In the genomic region with DNA sequence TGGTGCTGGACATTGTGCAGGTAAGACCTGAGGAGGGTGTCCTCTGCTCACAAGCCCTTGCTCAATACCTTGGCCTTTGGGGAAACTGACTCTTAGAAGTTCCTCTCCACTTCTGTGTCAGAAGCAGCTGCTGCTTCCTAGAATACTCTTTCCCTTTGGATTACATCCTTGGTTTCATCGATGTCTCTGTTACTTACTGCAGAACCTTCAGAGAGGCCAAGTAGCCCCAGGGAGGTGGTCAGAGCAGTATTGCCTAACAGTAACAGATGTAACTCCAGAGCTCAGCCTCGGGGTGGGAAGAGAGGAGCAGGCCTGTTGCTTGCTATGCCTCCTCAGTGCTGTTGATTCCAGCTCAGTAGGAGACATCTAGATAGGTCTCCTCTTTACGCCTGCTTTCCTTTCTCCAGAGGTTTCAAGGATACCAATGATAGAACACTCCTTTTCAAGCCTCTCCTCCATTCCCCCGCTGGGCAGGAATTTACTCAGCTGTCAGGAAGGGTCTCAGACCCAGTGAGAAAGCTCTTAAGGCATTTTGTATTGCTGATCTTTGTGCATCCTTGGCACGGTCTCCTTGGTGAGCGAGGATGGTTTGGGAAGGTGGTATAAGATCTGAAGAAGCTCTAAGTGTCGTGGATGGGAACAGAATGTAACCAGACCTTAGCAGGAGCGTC, we compare ENCODE assay signal across 30 mouse cellular contexts. TPM values are rescaled to one million over a fixed set of nuclear protein-coding genes. Genes with fewer than 3 reads are reported as not detected.
DNase-seq lines count a peak whose midpoint lies in the region; ATAC-seq and TF ChIP-seq lines count a peak whose summit lies in the region.
"Had no signal": no experiment of that assay in that cellular context is flagged by ENCODE, and none has a peak within 500 bp of the region (broad histone marks: within the 10 kb centered on the region; RNA-seq: fewer than 3 reads in every experiment).

No protein-coding gene starts in this region.

- 75% methylated on average over 8 of the region's 8 CpGs for WGBS in embryonic facial prominence, embryonic 13.5 days
- 78% methylated on average over 8 of the region's 8 CpGs for WGBS in embryonic facial prominence, embryonic 10.5 days
- 81% methylated on average over 8 of the region's 8 CpGs for WGBS in hindbrain, embryonic 14.5 days
- 77% methylated on average over 8 of the region's 8 CpGs for WGBS in hindbrain, embryonic 16.5 days
- WGBS in limb, embryonic 13.5 days = 80% methylated on average over 8 of the region's 8 CpGs
- 87% methylated on average over 8 of the region's 8 CpGs for WGBS in limb, embryonic 10.5 days

- peaks cover 51% of the 10 kb centered on the region for H3K36me3 ChIP-seq in embryonic facial prominence, embryonic 13.5 days
- H3K36me3 ChIP-seq in embryonic facial prominence, embryonic 10.5 days (replicated peaks) = peaks cover 56% of the 10 kb centered on the region
- H3K36me3 ChIP-seq in hindbrain, embryonic 14.5 days (replicated peaks; ENCODE audit: control insufficient read depth, insufficient read depth) = peaks cover 13% of the 10 kb centered on the region; the same call in 1 of the 2 replicates
- no peaks in the 10 kb centered on the region for H3K36me3 ChIP-seq in hindbrain, embryonic 16.5 days (ENCODE audit: control insufficient read depth, insufficient read depth, low read length)
- H3K36me3 ChIP-seq in limb, embryonic 13.5 days = peaks cover 57% of the 10 kb centered on the region
- peaks cover 61% of the 10 kb centered on the region for H3K36me3 ChIP-seq in limb, embryonic 10.5 days
- H3K36me3 ChIP-seq: liver, embryonic 13.5 days had no signal

- H3K9ac ChIP-seq in embryonic facial prominence, embryonic 13.5 days = no peak overlapping the region; the same call in 1 of the 2 replicates
- 0 out of 2 replicates have a peak overlapping the region, but pooled peaks have one; percentile 20 for H3K9ac ChIP-seq in hindbrain, embryonic 14.5 days
- no peak overlapping the region for H3K9ac ChIP-seq in hindbrain, embryonic 16.5 days (ENCODE audit: low read depth, low read length)
- peak overlapping the region; percentile 51 for H3K9ac ChIP-seq in limb, embryonic 13.5 days
- H3K9ac ChIP-seq: forebrain, embryonic 12.5 days; forebrain, postnatal 0 days; limb, embryonic 15.5 days; liver, embryonic 13.5 days; midbrain, embryonic 12.5 days had no signal

- peaks cover 51% of the 10 kb centered on the region for H3K4me1 ChIP-seq in embryonic facial prominence, embryonic 13.5 days
- H3K4me1 ChIP-seq in embryonic facial prominence, embryonic 10.5 days = peaks cover 57% of the 10 kb centered on the region
- peaks cover 23% of the 10 kb centered on the region for H3K4me1 ChIP-seq in hindbrain, embryonic 14.5 days (replicated peaks; ENCODE audit: control insufficient read depth, insufficient read depth, low read length)
- peaks cover 21% of the 10 kb centered on the region for H3K4me1 ChIP-seq in hindbrain, embryonic 16.5 days (ENCODE audit: control insufficient read depth, insufficient read depth, low read depth, low read length)
- H3K4me1 ChIP-seq in limb, embryonic 13.5 days = peaks cover 54% of the 10 kb centered on the region
- peaks cover 37% of the 10 kb centered on the region for H3K4me1 ChIP-seq in limb, embryonic 10.5 days
- H3K4me1 ChIP-seq in cortical plate, adult 2 months (ENCODE audit: control insufficient read depth, insufficient read depth, low read length) = peaks cover 2% of the 10 kb centered on the region; the same call in 1 of the 2 replicates

- no peaks in the 10 kb centered on the region for H3K27me3 ChIP-seq in embryonic facial prominence, embryonic 13.5 days
- H3K27me3 ChIP-seq in embryonic facial prominence, embryonic 10.5 days (replicated peaks; ENCODE audit: low read depth, poor library complexity, severe bottlenecking) = peaks cover 7% of the 10 kb centered on the region; the same call in 1 of the 2 replicates
- no peaks in the 10 kb centered on the region for H3K27me3 ChIP-seq in hindbrain, embryonic 14.5 days (ENCODE audit: control insufficient read depth, insufficient read depth, low read length)
- H3K27me3 ChIP-seq in hindbrain, embryonic 16.5 days (replicated peaks; ENCODE audit: control insufficient read depth, insufficient read depth, low read length) = no peaks in the 10 kb centered on the region
- H3K27me3 ChIP-seq in limb, embryonic 13.5 days = no peaks in the 10 kb centered on the region
- H3K27me3 ChIP-seq in limb, embryonic 10.5 days (ENCODE audit: low read depth, poor library complexity, severe bottlenecking) = no peaks in the 10 kb centered on the region
- H3K27me3 ChIP-seq: forebrain, embryonic 12.5 days; limb, embryonic 15.5 days; megakaryocyte, embryonic 14.5 days had no signal

- DNase-seq in embryonic facial prominence, embryonic 10.5 days (ENCODE audit: low spot score) = no peak
- DNase-seq in hindbrain, embryonic 14.5 days (ENCODE audit: low spot score) = no peak
- DNase-seq in limb, embryonic 10.5 days (ENCODE audit: low spot score) = no peak
- no peak for DNase-seq in c-Kit-positive CD71-positive TER-119-positive erythroid progenitor cells, embryonic 14.5 days (ENCODE audit: low spot score)
- DNase-seq: adrenal gland, adult 2 months; adrenal gland, postnatal 36 days; cerebellum, adult 9-10 months; cerebellum, postnatal 36 days; embryo, embryonic 11 days; forebrain, postnatal 0 days; heart, postnatal 14 days; kidney, adult 9 months; kidney, postnatal 10 days; liver, embryonic 13.5 days; lung, adult 18-20 months; lung, postnatal 4 days; right cerebral cortex, adult 18-20 months; spleen, adult 18-20 months; thymus, postnatal 14 days had no signal

- H3K4me2 ChIP-seq in embryonic facial prominence, embryonic 13.5 days = peak overlapping the region; percentile 1; the same call in 1 of the 2 replicates
- H3K4me2 ChIP-seq in hindbrain, embryonic 14.5 days (replicated peaks) = peak overlapping the region; percentile 7; the same call in 1 of the 2 replicates
- H3K4me2 ChIP-seq in hindbrain, embryonic 16.5 days (ENCODE audit: low read length) = no peak overlapping the region
- 0 out of 2 replicates have a peak overlapping the region, but pooled peaks have one; percentile 11 for H3K4me2 ChIP-seq in limb, embryonic 13.5 days (replicated peaks)
- H3K4me2 ChIP-seq: forebrain, embryonic 12.5 days; limb, embryonic 15.5 days; liver, embryonic 13.5 days; midbrain, embryonic 12.5 days had no signal

- H3K27ac ChIP-seq in embryonic facial prominence, embryonic 13.5 days = no peak overlapping the region
- H3K27ac ChIP-seq in embryonic facial prominence, embryonic 10.5 days (replicated peaks) = no peak overlapping the region
- no peak overlapping the region for H3K27ac ChIP-seq in hindbrain, embryonic 14.5 days
- no peak overlapping the region for H3K27ac ChIP-seq in hindbrain, embryonic 16.5 days (ENCODE audit: low read depth, low read length)
- no peak overlapping the region for H3K27ac ChIP-seq in limb, embryonic 13.5 days
- no peak overlapping the region for H3K27ac ChIP-seq in limb, embryonic 10.5 days
- H3K27ac ChIP-seq in cortical plate, adult 2 months (ENCODE audit: insufficient read depth, low read length) = no peak overlapping the region
- H3K27ac ChIP-seq: forebrain, embryonic 12.5 days; limb, embryonic 15.5 days; liver, embryonic 13.5 days; midbrain, embryonic 12.5 days had no signal

- no peaks in the 10 kb centered on the region for H3K9me3 ChIP-seq in embryonic facial prominence, embryonic 13.5 days
- no peaks in the 10 kb centered on the region for H3K9me3 ChIP-seq in embryonic facial prominence, embryonic 10.5 days
- no peaks in the 10 kb centered on the region for H3K9me3 ChIP-seq in hindbrain, embryonic 14.5 days (ENCODE audit: control insufficient read depth, low read length)
- H3K9me3 ChIP-seq in hindbrain, embryonic 16.5 days (ENCODE audit: control insufficient read depth, low read length) = no peaks in the 10 kb centered on the region
- H3K9me3 ChIP-seq in limb, embryonic 13.5 days = no peaks in the 10 kb centered on the region
- H3K9me3 ChIP-seq in limb, embryonic 10.5 days (replicated peaks) = no peaks in the 10 kb centered on the region
- H3K9me3 ChIP-seq: forebrain, embryonic 12.5 days; limb, embryonic 15.5 days; liver, embryonic 13.5 days; megakaryocyte, embryonic 14.5 days; midbrain, embryonic 12.5 days had no signal

- no peak for TF ChIP-seq POLR2A in cortical plate, adult 2 months (IDR thresholded peaks at IDR 0.05; ENCODE audit: extremely low read depth, insufficient read depth, low read length)

- no peak for ATAC-seq in embryonic facial prominence, embryonic 13.5 days (ENCODE audit: insufficient number of reproducible peaks, insufficient read depth, low FRiP score, low TSS enrichment, low read depth)
- ATAC-seq in hindbrain, embryonic 14.5 days (ENCODE audit: low FRiP score) = no peak
- ATAC-seq in hindbrain, embryonic 16.5 days = no peak
- ATAC-seq in limb, embryonic 13.5 days (ENCODE audit: low FRiP score, low read depth) = no peak
- ATAC-seq: forebrain, postnatal 0 days; intestine, postnatal 0 days; lung, postnatal 0 days had no signal

- TF ChIP-seq CTCF in cortical plate, adult 2 months (IDR thresholded peaks at IDR 0.05; ENCODE audit: extremely low read depth, insufficient read depth, low read length) = no peak

- no peak overlapping the region for H3K4me3 ChIP-seq in embryonic facial prominence, embryonic 13.5 days
- H3K4me3 ChIP-seq in embryonic facial prominence, embryonic 10.5 days = no peak overlapping the region
- H3K4me3 ChIP-seq in hindbrain, embryonic 14.5 days (replicated peaks; ENCODE audit: low read length) = no peak overlapping the region
- no peak overlapping the region for H3K4me3 ChIP-seq in hindbrain, embryonic 16.5 days (ENCODE audit: low read length)
- no peak overlapping the region for H3K4me3 ChIP-seq in limb, embryonic 13.5 days
- no peak overlapping the region for H3K4me3 ChIP-seq in limb, embryonic 10.5 days
- H3K4me3 ChIP-seq in cortical plate, adult 2 months (ENCODE audit: insufficient read depth, low read length) = peak overlapping the region; percentile 80; the same call in 1 of the 2 replicates
- H3K4me3 ChIP-seq: erythroblast, embryonic 14.5 days; forebrain, embryonic 12.5 days; limb, embryonic 15.5 days; liver, embryonic 13.5 days; megakaryocyte, embryonic 14.5 days; midbrain, embryonic 12.5 days had no signal

RNA-seq across cellular contexts. Expression of gene Slc41a1, which starts 3.8 kb away (rescaled TPM):
- polyA plus RNA-seq in embryonic facial prominence, embryonic 13.5 days (2015; fragmentation: Nextera tagmentation; extraction: Ambion mirVana) = 12.7 and 13.5 TPM in 2 replicates
- polyA plus RNA-seq in embryonic facial prominence, embryonic 10.5 days (2016; fragmentation: Nextera tagmentation; extraction: Ambion mirVana) = 12.3 TPM in 2 replicates
- 14.3 and 17.3 TPM in 2 replicates for polyA plus RNA-seq in hindbrain, embryonic 14.5 days (2014; fragmentation: Nextera tagmentation; extraction: Ambion mirVana)
- 20.1 and 23.4 TPM in 2 replicates for polyA plus RNA-seq in hindbrain, embryonic 16.5 days (2015; fragmentation: Nextera tagmentation; extraction: Ambion mirVana)
- 15.2 and 17.0 TPM in 2 replicates for polyA plus RNA-seq in limb, embryonic 13.5 days (2015; fragmentation: Nextera tagmentation; extraction: Ambion mirVana)
- 11.1 and 13.0 TPM in 2 replicates for polyA plus RNA-seq in limb, embryonic 10.5 days (2016; fragmentation: Nextera tagmentation; extraction: Ambion mirVana)
- polyA plus RNA-seq in cortical plate, adult 2 months (2012; rRNA removed) = 35.8 and 40.6 TPM in 2 replicates

RNA-seq across cellular contexts. Expression of gene Pm20d1, which starts 33.9 kb away (rescaled TPM):
- 0.32 and 0.53 TPM in 2 replicates for polyA plus RNA-seq in embryonic facial prominence, embryonic 13.5 days (2015; fragmentation: Nextera tagmentation; extraction: Ambion mirVana)
- polyA plus RNA-seq in embryonic facial prominence, embryonic 10.5 days (2016; fragmentation: Nextera tagmentation; extraction: Ambion mirVana) = 2.0 and 3.1 TPM in 2 replicates
- 0.50 and 0.71 TPM in 2 replicates for polyA plus RNA-seq in hindbrain, embryonic 14.5 days (2014; fragmentation: Nextera tagmentation; extraction: Ambion mirVana)
- polyA plus RNA-seq in hindbrain, embryonic 16.5 days (2015; fragmentation: Nextera tagmentation; extraction: Ambion mirVana) = 0.41 and 0.67 TPM in 2 replicates
- 0.50 and 0.84 TPM in 2 replicates for polyA plus RNA-seq in limb, embryonic 13.5 days (2015; fragmentation: Nextera tagmentation; extraction: Ambion mirVana)
- polyA plus RNA-seq in limb, embryonic 10.5 days (2016; fragmentation: Nextera tagmentation; extraction: Ambion mirVana) = 2.8 and 3.5 TPM in 2 replicates
- 1.4 and 2.1 TPM in 2 replicates for polyA plus RNA-seq in cortical plate, adult 2 months (2012; rRNA removed)
- polyA plus RNA-seq: erythroblast, embryonic 14.5 days had no signal

RNA-seq across cellular contexts. Expression of gene Rab29, which starts 35.9 kb away (rescaled TPM):
- 28.6 and 30.5 TPM in 2 replicates for polyA plus RNA-seq in embryonic facial prominence, embryonic 13.5 days (2015; fragmentation: Nextera tagmentation; extraction: Ambion mirVana)
- polyA plus RNA-seq in embryonic facial prominence, embryonic 10.5 days (2016; fragmentation: Nextera tagmentation; extraction: Ambion mirVana) = 9.6 and 11.7 TPM in 2 replicates
- 6.9 and 7.0 TPM in 2 replicates for polyA plus RNA-seq in hindbrain, embryonic 14.5 days (2014; fragmentation: Nextera tagmentation; extraction: Ambion mirVana)
- 8.6 and 9.3 TPM in 2 replicates for polyA plus RNA-seq in hindbrain, embryonic 16.5 days (2015; fragmentation: Nextera tagmentation; extraction: Ambion mirVana)
- 20.9 and 21.9 TPM in 2 replicates for polyA plus RNA-seq in limb, embryonic 13.5 days (2015; fragmentation: Nextera tagmentation; extraction: Ambion mirVana)
- polyA plus RNA-seq in limb, embryonic 10.5 days (2016; fragmentation: Nextera tagmentation; extraction: Ambion mirVana) = 6.1 and 8.6 TPM in 2 replicates
- polyA plus RNA-seq in cortical plate, adult 2 months (2012; rRNA removed) = 9.3 and 10.2 TPM in 2 replicates

Comparison
In these comparisons a context has a peak if more than half of its experiments do, and no peak if none do; other contexts are left out.
1. H3K9ac ChIP-seq: peak in hindbrain, embryonic 14.5 days (single experiment) and limb, embryonic 13.5 days (single experiment); none in embryonic facial prominence, embryonic 13.5 days (single experiment) and hindbrain, embryonic 16.5 days (single experiment).